Mouse (Mus musculus) cerebellum, adult 2 months (tissue): ENCODE data around the gene Kdm4c.

Experiments
- CTCF ChIP-seq: fragments of 200-500 bp; IDR thresholded peaks from 2 replicates; pipeline ENCODE4 v1.5.1; 2011; ENCODE audit warnings: low read depth, mild to moderate bottlenecking, control low read depth, low read length, moderate library complexity, borderline replicate concordance; ENCODE audit not compliant: insufficient read depth
- POLR2A ChIP-seq: fragments of 200-500 bp; IDR thresholded peaks from 2 replicates; pipeline ENCODE4 v1.6.1; 2011; ENCODE audit warnings: low read length, control low read depth, borderline replicate concordance; ENCODE audit not compliant: insufficient read depth

GRCm38 (mm10) chr4:74257882-74258281 is 15.6 kb downstream of the Kdm4c start:
- no peak for TF ChIP-seq POLR2A
- no peak for TF ChIP-seq CTCF
